Mouse (Mus musculus) c-Kit-positive CD71-positive TER-119-positive erythroid progenitor cells, embryonic 14.5 days (primary cell): ENCODE measurements around the gene Smim20.

Experiments
- DNase-seq: peaks from one replicate; pipeline ENCODE4 v3.0.0-alpha.2; 2013; ENCODE audit warnings: low spot score

Smim20 gene

GRCm38 (mm10) chr5:53307437-53307836, 40.6 kb downstream of the Smim20 start:
- DNase-seq: no peak

GRCm38 (mm10) chr5:53314404-53315167, 47.7 kb downstream of the Smim20 start:
- no peak for DNase-seq

GRCm38 (mm10) chr5:53315829-53316228, 48.9 kb downstream of the Smim20 start:
- no peak for DNase-seq

GRCm38 (mm10) chr5:53317396-53317795, 50.5 kb downstream of the Smim20 start:
- DNase-seq: no peak

GRCm38 (mm10) chr5:53317885-53318466, 51.1 kb downstream of the Smim20 start:
- DNase-seq: no peak

- DNase-seq: no peak
Measured at GRCm38 (mm10) chr5:53320331-53320730, 53.4 kb downstream of the Smim20 start.

- no peak for DNase-seq
Measured at GRCm38 (mm10) chr5:53321901-53322300, 55.0 kb downstream of the Smim20 start.

GRCm38 (mm10) chr5:53322471-53322870, 55.6 kb downstream of the Smim20 start:
- no peak for DNase-seq

- no peak for DNase-seq
Measured at GRCm38 (mm10) chr5:53323121-53323520, 56.2 kb downstream of the Smim20 start.

- no peak for DNase-seq
Measured at GRCm38 (mm10) chr5:53324256-53324655, 57.4 kb downstream of the Smim20 start.

- DNase-seq: no peak
Measured at GRCm38 (mm10) chr5:53324791-53325190, 57.9 kb downstream of the Smim20 start.

GRCm38 (mm10) chr5:53326023-53326422, 59.1 kb downstream of the Smim20 start:
- DNase-seq: peak; percentile 17

- no peak for DNase-seq
Measured at GRCm38 (mm10) chr5:53326491-53326890, 59.6 kb downstream of the Smim20 start.
